Mouse (Mus musculus) midbrain, embryonic 11.5 days (tissue): ENCODE results near the gene Efna5. TPM values are rescaled to one million over a fixed set of nuclear protein-coding genes. Genes with fewer than 3 reads are reported as not detected.

Source experiments
- ATAC-seq: fragments of 200-750 bp; cut with Nextera tagmentation; 2 replicates; pipeline ENCODE4 v1.8.0; 2017; ENCODE audit warnings: moderate TSS enrichment, moderate library complexity; ENCODE audit not compliant: low FRiP score
- DNase-seq: peaks from one replicate; pipeline ENCODE4 v3.0.0; 2015; ENCODE audit warnings: low spot score; ENCODE audit errors: missing footprints
- H3K27ac ChIP-seq: fragments of 300-500 bp; sonication (generic); 2 replicates; pipeline ENCODE4 v1.5.1; 2014; ENCODE audit warnings: low read depth, low read length
- H3K27me3 ChIP-seq: fragments of 300-500 bp; sonication (generic); 2 replicates; pipeline ENCODE4 v1.6.1; 2014; ENCODE audit warnings: mild to moderate bottlenecking, low read length, moderate library complexity, mixed read lengths; ENCODE audit not compliant: control insufficient read depth, insufficient read depth
- H3K36me3 ChIP-seq: fragments of 300-500 bp; sonication (generic); 2 replicates; pipeline ENCODE4 v1.6.1; 2014; ENCODE audit warnings: mild to moderate bottlenecking, low read length, moderate library complexity, mixed read lengths; ENCODE audit not compliant: control insufficient read depth, insufficient read depth
- H3K4me1 ChIP-seq: fragments of 300-500 bp; sonication (generic); 2 replicates; pipeline ENCODE4 v1.6.1; 2014; ENCODE audit warnings: low read length; ENCODE audit not compliant: control insufficient read depth, insufficient read depth
- H3K4me2 ChIP-seq: fragments of 300-500 bp; sonication (generic); 2 replicates; pipeline ENCODE4 v1.6.1; 2014; ENCODE audit warnings: mild to moderate bottlenecking, moderate library complexity
- H3K4me3 ChIP-seq: fragments of 300-500 bp; sonication (generic); 2 replicates; pipeline ENCODE4 v1.5.1; 2014; ENCODE audit warnings: low read depth, low read length
- H3K9ac ChIP-seq: fragments of 300-500 bp; sonication (generic); 2 replicates; pipeline ENCODE4 v1.6.1; 2014; ENCODE audit warnings: low read length
- H3K9me3 ChIP-seq: fragments of 300-500 bp; sonication (generic); 2 replicates; pipeline ENCODE4 v1.6.1; 2016; ENCODE audit warnings: low read length; ENCODE audit not compliant: control insufficient read depth
- WGBS: fragments of 180-500 bp; shearing (Covaris S2); extraction: QIAGEN DNeasy Blood & Tissue Kit; methylation state at CpG from one replicate; pipeline ENCODE4 v1.1.7; 2014; 5-methylcytosine and 5-hydroxymethylcytosine counted together
- polyA plus RNA-seq: library from polyadenylated mRNA; unstranded; fragments of >200 nt; fragmentation: Nextera tagmentation; extraction: Ambion mirVana; gene quantifications from 2 replicates; pipeline ENCODE4 v1.2.1, GENCODE M21; 2014

Efna5 gene
- polyA plus RNA-seq, 1 experiment from 2014 or later, result 72.5 TPM

DNA sequence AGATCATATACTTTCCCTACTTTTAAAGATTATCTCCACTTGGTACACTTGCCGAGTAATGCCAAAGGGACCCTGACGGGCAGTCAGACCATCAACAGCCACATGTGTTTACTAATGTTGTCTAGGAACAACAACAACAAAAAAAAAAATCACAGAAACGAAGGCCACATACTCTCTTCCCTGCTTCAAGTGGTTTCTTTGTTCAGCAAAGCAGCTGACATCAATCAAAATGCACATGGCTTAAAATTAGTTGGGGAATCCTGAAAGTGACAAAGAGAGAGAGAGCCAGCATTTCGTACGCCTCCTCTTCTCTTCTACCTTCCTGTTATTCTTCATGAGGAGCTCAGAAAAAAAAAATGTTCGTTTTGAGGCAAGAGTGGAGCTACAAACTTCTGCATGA is 266.4 kb downstream of the Efna5 start:
- peaks cover 14% of the 10 kb centered on the region for H3K4me1 ChIP-seq
- no peak overlapping the region for H3K4me2 ChIP-seq
- H3K36me3 ChIP-seq, result no peaks in the 10 kb centered on the region
- H3K27me3 ChIP-seq, result no peaks in the 10 kb centered on the region
- H3K27ac ChIP-seq, result no peak overlapping the region
- H3K4me3 ChIP-seq, result no peak overlapping the region
- no peak overlapping the region for H3K9ac ChIP-seq
- ATAC-seq, result no peak
- no peak for DNase-seq
- no peaks in the 10 kb centered on the region for H3K9me3 ChIP-seq
- WGBS, result 72% methylated on average over 6 of the region's 6 CpGs

- Histone ChIP-seq H3K4me2 (no peak overlapping the region), H3K27me3 (no peaks in the 10 kb centered on the region), H3K9ac (no peak overlapping the region), H3K4me1 (peaks cover 14% of the 10 kb centered on the region), H3K9me3 (no peaks in the 10 kb centered on the region), H3K4me3 (no peak overlapping the region), H3K36me3 (no peaks in the 10 kb centered on the region), H3K27ac (no peak overlapping the region)
- no peak for ATAC-seq
- DNase-seq, result no peak
- WGBS, result 32% methylated on average over 8 of the region's 8 CpGs
These were observed 266.9 kb downstream of the Efna5 start for GRCm38 (mm10) chr17:62614237-62614636.

DNA sequence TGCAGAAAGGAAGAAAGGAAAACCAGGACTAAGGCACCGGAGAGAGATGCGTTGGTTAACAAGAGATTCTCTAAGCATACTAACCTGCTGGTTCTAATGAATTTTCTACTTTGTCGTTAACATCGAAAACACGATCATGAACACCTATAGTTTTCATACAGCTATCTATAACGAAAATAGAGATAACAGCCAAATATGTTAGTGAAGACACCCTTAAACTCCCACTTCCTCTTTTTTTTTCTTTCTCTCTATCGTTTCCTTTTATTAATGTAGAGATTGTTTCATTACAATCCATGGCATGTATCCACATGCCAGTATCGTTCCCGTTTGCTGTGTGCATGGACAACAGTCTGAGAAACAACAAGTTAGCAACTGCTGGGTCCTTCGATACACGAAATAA is 267.9 kb downstream of the Efna5 start:
- Histone ChIP-seq H3K9me3 (no peaks in the 10 kb centered on the region), H3K36me3 (no peaks in the 10 kb centered on the region), H3K4me2 (no peak overlapping the region), H3K27ac (no peak overlapping the region), H3K27me3 (no peaks in the 10 kb centered on the region), H3K4me1 (peaks cover 14% of the 10 kb centered on the region), H3K9ac (no peak overlapping the region), H3K4me3 (no peak overlapping the region)
- ATAC-seq, result no peak
- no peak for DNase-seq
- WGBS, result 95% methylated on average over 11 of the region's 11 CpGs

- Histone ChIP-seq H3K27ac (no peak overlapping the region), H3K36me3 (no peaks in the 10 kb centered on the region), H3K4me1 (peaks cover 3% of the 10 kb centered on the region; the same call in 1 of the 2 replicates), H3K27me3 (no peaks in the 10 kb centered on the region), H3K4me3 (no peak overlapping the region), H3K9me3 (no peaks in the 10 kb centered on the region), H3K9ac (no peak overlapping the region), H3K4me2 (no peak overlapping the region)
- no peak for DNase-seq
- peak; percentile 53; the same call in 1 of the 2 replicates for ATAC-seq
- WGBS, result 53% methylated on average over 8 of the region's 8 CpGs
These were observed 273.0 kb downstream of the Efna5 start for GRCm38 (mm10) chr17:62608145-62608544.

GRCm38 (mm10) chr17:62607304-62607914 is 273.7 kb downstream of the Efna5 start:
- H3K9ac ChIP-seq, result no peak overlapping the region
- no peak overlapping the region for H3K27ac ChIP-seq
- peak; percentile 57; the same call in 1 of the 2 replicates for ATAC-seq
- WGBS, result 81% methylated on average over 18 of the region's 18 CpGs
- no peaks in the 10 kb centered on the region for H3K9me3 ChIP-seq
- H3K4me3 ChIP-seq, result no peak overlapping the region
- peaks cover 3% of the 10 kb centered on the region; the same call in 1 of the 2 replicates for H3K4me1 ChIP-seq
- no peak overlapping the region for H3K4me2 ChIP-seq
- no peaks in the 10 kb centered on the region for H3K27me3 ChIP-seq
- H3K36me3 ChIP-seq, result no peaks in the 10 kb centered on the region
- DNase-seq, result no peak

GRCm38 (mm10) chr17:62606681-62607080 is 274.4 kb downstream of the Efna5 start:
- DNase-seq (no peak), ATAC-seq (peak; percentile 47)
- Histone ChIP-seq H3K27ac (no peak overlapping the region), H3K9ac (no peak overlapping the region), H3K4me2 (no peak overlapping the region), H3K4me1 (peaks cover 3% of the 10 kb centered on the region; the same call in 1 of the 2 replicates), H3K27me3 (no peaks in the 10 kb centered on the region), H3K36me3 (no peaks in the 10 kb centered on the region), H3K9me3 (no peaks in the 10 kb centered on the region), H3K4me3 (no peak overlapping the region)
- WGBS, result 88% methylated on average over 6 of the region's 6 CpGs

DNA sequence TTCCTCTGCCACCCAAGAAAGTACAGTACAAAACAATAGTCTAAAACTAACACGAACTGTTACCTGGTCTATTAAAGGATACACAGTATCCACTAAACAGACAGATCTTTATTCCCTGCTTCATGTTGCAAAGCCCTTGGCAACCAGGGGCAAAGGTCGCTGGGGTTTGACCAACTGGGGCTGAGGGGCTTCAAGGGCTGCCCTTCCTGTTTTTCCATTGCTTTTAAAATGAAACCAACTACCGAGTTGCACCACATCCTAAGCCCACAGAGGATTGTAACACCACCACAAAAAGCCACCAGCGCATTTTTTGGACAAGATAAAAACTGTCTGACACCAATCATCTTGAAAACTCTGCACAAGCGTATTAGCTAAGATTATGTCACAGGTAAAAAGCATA is 276.8 kb downstream of the Efna5 start:
- H3K36me3 ChIP-seq, result no peaks in the 10 kb centered on the region
- H3K4me3 ChIP-seq, result no peak overlapping the region
- 59% methylated on average over 5 of the region's 5 CpGs for WGBS
- no peak overlapping the region for H3K9ac ChIP-seq
- no peak for DNase-seq
- peaks cover 6% of the 10 kb centered on the region; the same call in 1 of the 2 replicates for H3K4me1 ChIP-seq
- no peak for ATAC-seq
- no peak overlapping the region for H3K27ac ChIP-seq
- no peaks in the 10 kb centered on the region for H3K9me3 ChIP-seq
- no peaks in the 10 kb centered on the region for H3K27me3 ChIP-seq
- no peak overlapping the region for H3K4me2 ChIP-seq

DNA sequence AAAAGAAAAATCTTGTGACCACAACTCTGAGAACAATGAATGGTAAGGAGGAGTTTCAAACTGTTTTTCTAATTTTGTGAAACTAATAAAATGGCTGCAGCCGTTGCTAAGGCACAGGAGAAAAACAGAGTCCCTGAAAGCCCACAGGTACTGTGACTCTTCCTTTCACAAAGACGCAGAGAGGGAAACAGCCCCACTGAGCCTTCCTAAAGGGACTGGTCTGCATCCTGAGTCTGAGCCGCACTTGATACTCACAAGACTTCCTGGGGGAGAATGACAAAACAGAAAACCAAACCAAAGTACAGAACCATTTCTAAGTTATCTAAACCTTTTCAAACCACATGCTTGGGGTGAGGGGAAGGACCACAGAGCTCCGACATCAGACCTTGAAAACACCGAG is 277.5 kb downstream of the Efna5 start:
- 58% methylated on average over 5 of the region's 5 CpGs for WGBS
- no peak overlapping the region for H3K27ac ChIP-seq
- H3K4me2 ChIP-seq, result no peak overlapping the region
- no peaks in the 10 kb centered on the region for H3K36me3 ChIP-seq
- no peaks in the 10 kb centered on the region for H3K27me3 ChIP-seq
- H3K9ac ChIP-seq, result no peak overlapping the region
- peaks cover 6% of the 10 kb centered on the region; the same call in 1 of the 2 replicates for H3K4me1 ChIP-seq
- no peaks in the 10 kb centered on the region for H3K9me3 ChIP-seq
- H3K4me3 ChIP-seq, result no peak overlapping the region
- ATAC-seq, result no peak
- DNase-seq, result no peak

- Histone ChIP-seq H3K27me3 (no peaks in the 10 kb centered on the region), H3K36me3 (no peaks in the 10 kb centered on the region), H3K4me1 (0 out of 2 replicates have a peak, but pooled peaks cover 3% of the 10 kb centered on the region), H3K4me2 (no peak overlapping the region), H3K9ac (no peak overlapping the region), H3K9me3 (no peaks in the 10 kb centered on the region), H3K27ac (no peak overlapping the region), H3K4me3 (no peak overlapping the region)
- DNase-seq, result no peak
- 59% methylated on average over 9 of the region's 9 CpGs for WGBS
- ATAC-seq, result no peak
These were observed 282.2 kb downstream of the Efna5 start for GRCm38 (mm10) chr17:62598716-62599490.
